Mouse (Mus musculus): ENCODE data around the gene Pias4. TPM values are rescaled to one million over a fixed set of nuclear protein-coding genes. Genes with fewer than 3 reads are reported as not detected.

The Pias4 gene
- polyA plus RNA-seq, 1 experiment, result 13.4 TPM

DNA sequence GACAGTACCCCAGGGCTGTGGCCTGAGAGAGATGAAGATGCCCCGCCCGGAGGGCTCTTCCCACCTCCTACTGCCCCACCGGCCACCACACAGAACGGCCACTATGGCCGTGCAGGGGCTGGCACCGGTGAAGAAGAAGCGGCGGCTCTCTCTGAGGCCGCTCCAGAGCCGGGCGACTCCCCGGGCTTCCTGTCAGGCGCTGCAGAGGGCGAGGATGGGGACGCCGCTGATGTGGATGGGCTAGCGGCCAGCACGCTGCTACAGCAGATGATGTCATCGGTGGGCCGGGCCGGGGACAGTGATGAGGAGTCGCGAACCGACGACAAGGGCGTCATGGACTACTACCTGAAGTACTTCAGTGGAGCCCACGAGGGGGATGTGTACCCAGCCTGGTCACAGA lies 23.1 kb downstream of the Pias4 start:
- Histone ChIP-seq H3K4me1 (ENCODE audit: control insufficient read depth) (peaks cover 80% of the 10 kb centered on the region), H3K36me3 (ENCODE audit: control insufficient read depth) (peaks cover 100% of the 10 kb centered on the region), H3K27me3 (ENCODE audit: control insufficient read depth) (peaks cover 6% of the 10 kb centered on the region; the same call in 1 of the 2 replicates), H3K9me3 (ENCODE audit: control insufficient read depth, low read length) (peaks cover 65% of the 10 kb centered on the region), H3K4me3 (replicated peaks) (no peak overlapping the region)
- TF ChIP-seq TAL1 (IDR thresholded peaks at IDR 0.05; ENCODE audit: low read length) (no peak), GATA1 (IDR thresholded peaks at IDR 0.05; ENCODE audit: low read length) (no peak)

DNA sequence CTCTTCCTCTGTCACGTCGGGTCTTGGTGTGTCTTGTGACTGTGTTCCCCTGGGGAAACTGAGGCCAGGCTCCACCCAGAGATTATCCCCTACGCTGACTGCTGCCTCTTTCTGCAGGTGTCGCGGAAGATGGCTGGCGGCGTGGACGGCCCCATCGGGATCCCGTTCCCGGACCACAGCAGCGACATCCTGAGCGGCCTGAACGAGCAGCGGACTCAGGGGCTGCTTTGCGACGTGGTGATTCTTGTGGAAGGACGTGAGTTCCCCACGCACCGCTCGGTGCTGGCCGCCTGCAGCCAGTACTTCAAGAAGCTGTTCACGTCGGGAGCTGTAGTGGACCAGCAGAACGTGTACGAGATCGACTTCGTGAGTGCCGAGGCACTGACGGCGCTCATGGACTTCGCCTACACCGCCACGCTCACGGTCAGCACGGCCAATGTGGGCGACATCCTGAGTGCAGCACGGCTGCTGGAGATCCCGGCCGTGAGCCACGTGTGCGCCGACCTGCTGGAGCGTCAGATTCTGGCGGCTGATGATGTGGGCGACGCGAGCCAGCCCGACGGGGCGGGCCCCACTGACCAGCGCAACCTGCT lies 23.8 kb downstream of the Pias4 start:
- no peak for TF ChIP-seq TAL1 (IDR thresholded peaks at IDR 0.05; ENCODE audit: low read length)
- TF ChIP-seq GATA1 (IDR thresholded peaks at IDR 0.05; ENCODE audit: low read length), result no peak
- H3K9me3 ChIP-seq (ENCODE audit: control insufficient read depth, low read length), result peaks cover 63% of the 10 kb centered on the region
- H3K4me1 ChIP-seq (ENCODE audit: control insufficient read depth), result peaks cover 85% of the 10 kb centered on the region
- H3K36me3 ChIP-seq (ENCODE audit: control insufficient read depth), result peaks cover 100% of the 10 kb centered on the region
- H3K4me3 ChIP-seq (replicated peaks), result no peak overlapping the region
- peaks cover 6% of the 10 kb centered on the region; the same call in 1 of the 2 replicates for H3K27me3 ChIP-seq (ENCODE audit: control insufficient read depth)

DNA sequence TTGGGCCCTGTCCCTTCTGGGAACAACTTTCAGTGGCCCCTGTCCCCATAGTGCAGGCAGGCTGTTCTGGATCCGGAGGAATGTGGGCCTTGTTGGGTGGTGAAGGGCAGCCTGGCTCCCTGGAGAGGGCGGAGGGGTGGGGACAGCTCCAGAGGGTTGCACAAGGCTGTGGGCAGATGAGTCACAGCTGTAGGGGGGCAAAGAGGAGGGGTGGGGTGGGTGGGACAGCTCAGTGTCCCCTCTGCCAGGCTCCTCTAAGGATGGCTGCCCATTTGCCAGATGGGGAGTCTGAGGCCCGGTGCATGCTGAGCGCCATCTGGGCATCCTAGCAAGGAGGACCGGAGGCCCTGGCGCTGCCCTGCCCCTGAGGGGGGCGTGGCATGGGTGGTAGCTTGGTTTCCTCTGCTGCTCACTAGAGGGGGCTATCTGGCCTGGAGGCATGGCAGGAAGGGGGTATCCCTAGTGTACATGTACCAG lies 24.5 kb downstream of the Pias4 start:
- H3K36me3 ChIP-seq (ENCODE audit: control insufficient read depth), result peaks cover 100% of the 10 kb centered on the region
- no peak overlapping the region for H3K4me3 ChIP-seq (replicated peaks)
- peaks cover 93% of the 10 kb centered on the region for H3K4me1 ChIP-seq (ENCODE audit: control insufficient read depth)
- peaks cover 56% of the 10 kb centered on the region for H3K9me3 ChIP-seq (ENCODE audit: control insufficient read depth, low read length)
- TF ChIP-seq TAL1 (IDR thresholded peaks at IDR 0.05; ENCODE audit: low read length) (no peak), GATA1 (IDR thresholded peaks at IDR 0.05; ENCODE audit: low read length) (no peak)
- peaks cover 6% of the 10 kb centered on the region; the same call in 1 of the 2 replicates for H3K27me3 ChIP-seq (ENCODE audit: control insufficient read depth)

DNA sequence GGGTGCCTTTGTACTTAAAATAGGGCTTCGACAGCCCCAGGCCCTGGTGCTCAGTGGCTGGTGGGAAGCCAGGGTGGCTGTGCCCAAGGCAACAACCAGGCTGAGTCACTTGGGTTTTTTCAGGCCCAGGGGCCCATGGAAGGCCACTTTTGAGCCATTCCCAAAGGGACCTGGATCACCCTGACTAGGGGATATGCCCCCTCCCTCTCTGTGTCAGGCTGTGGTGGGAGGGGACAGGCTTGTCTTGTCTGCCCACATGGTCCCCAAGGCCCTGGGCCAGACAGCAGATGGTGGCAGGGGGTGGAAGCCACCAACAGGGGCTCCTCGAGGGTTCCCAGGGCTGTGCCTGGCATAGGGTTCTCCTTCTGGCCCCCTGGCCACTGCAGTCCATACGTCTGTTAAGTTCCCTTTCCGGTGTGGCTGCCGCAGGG lies 25.2 kb downstream of the Pias4 start:
- no peak overlapping the region for H3K4me3 ChIP-seq (replicated peaks)
- TF ChIP-seq TAL1 (IDR thresholded peaks at IDR 0.05; ENCODE audit: low read length) (no peak), GATA1 (IDR thresholded peaks at IDR 0.05; ENCODE audit: low read length) (no peak)
- peaks cover 91% of the 10 kb centered on the region for H3K4me1 ChIP-seq (ENCODE audit: control insufficient read depth)

DNA sequence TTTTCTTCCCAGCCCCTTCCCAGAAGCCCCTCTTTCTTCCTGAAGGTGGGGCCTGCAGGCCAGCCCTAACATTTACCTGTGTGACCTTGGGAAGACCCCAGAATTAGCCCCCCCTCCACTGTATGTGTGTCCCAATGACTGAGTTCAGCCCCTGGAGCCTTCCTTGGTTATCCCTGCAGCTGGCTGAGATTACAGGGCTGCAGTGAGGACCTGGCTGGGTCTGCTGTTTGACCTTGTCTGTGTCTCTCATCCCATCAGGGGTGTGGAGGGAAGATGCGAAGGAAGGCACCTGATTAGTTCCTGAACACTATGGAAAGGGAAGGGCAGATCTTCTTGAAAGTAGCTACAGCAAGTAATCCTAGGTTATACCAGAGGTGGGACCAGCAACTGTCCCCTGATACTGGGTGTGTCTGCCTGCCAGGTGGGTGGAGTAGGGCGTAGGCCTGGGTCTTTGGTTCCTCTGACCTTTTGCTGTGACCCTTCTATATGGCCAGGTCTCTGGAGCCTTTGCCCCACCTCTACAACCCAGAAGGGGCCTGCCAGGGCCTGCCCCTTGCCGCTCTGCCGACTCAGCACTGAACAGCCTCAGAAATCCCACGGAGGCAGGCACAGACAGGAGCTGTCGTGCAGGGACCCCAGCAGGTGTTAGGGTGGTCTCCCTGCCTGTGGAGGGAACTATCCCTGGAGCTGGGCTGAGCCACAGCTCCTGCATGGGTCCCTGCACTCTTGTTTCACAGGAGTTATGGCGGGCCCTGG lies 26.1 kb downstream of the Pias4 start:
- peaks cover 40% of the 10 kb centered on the region for H3K9me3 ChIP-seq (ENCODE audit: control insufficient read depth, low read length)
- H3K36me3 ChIP-seq (ENCODE audit: control insufficient read depth), result peaks cover 87% of the 10 kb centered on the region
- H3K4me1 ChIP-seq (ENCODE audit: control insufficient read depth), result peaks cover 85% of the 10 kb centered on the region
- H3K27me3 ChIP-seq (ENCODE audit: control insufficient read depth), result no peaks in the 10 kb centered on the region; the same call in 1 of the 2 replicates
- no peak for TF ChIP-seq GATA1 (IDR thresholded peaks at IDR 0.05; ENCODE audit: low read length)
- no peak for TF ChIP-seq TAL1 (IDR thresholded peaks at IDR 0.05; ENCODE audit: low read length)
- peak overlapping the region; percentile 89 for H3K4me3 ChIP-seq (replicated peaks)

More for the DNA sequence above, 25.2 kb downstream of the Pias4 start:
- Histone ChIP-seq H3K36me3 (ENCODE audit: control insufficient read depth) (peaks cover 97% of the 10 kb centered on the region), H3K9me3 (ENCODE audit: control insufficient read depth, low read length) (peaks cover 50% of the 10 kb centered on the region), H3K27me3 (ENCODE audit: control insufficient read depth) (no peaks in the 10 kb centered on the region; the same call in 1 of the 2 replicates)

DNA sequence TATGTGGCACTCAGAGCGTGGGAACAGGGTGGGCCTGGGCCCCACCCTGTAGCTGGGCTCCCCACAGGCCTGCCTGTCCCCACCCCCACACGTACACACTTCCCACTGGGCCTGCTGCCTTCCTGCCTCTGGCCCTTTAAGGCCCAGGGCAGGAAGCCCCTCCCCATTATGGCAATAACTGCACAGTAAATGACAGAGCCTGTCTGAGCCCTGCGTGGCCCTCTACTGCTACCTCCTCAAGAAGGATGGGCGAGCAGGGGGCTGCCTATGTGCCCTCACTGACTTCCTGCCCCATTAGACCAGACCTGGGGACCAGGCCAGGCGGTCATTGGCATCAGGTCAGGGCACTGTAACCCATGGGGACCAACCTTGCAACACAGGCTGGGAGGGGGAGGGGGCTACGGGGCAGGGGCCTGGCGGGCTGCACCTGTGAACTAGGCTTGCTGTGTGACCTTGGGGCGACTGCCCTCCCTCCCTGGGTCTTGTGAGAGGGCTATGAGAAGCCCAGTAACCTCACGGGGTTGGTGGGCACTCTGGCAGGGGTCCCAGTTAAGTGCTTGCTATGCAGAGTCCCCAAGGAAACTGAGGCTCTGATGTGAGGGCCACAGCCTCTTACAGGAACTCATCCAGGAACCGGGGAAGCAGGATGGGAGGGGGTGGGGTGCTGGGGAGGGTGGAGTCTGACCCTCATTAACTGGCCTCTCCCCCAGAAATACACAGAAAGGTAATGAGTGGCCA lies 26.8 kb downstream of the Pias4 start:
- Histone ChIP-seq H3K4me1 (ENCODE audit: control insufficient read depth) (peaks cover 78% of the 10 kb centered on the region), H3K4me3 (replicated peaks) (peak overlapping the region; percentile 89), H3K36me3 (ENCODE audit: control insufficient read depth) (peaks cover 80% of the 10 kb centered on the region), H3K9me3 (ENCODE audit: control insufficient read depth, low read length) (peaks cover 34% of the 10 kb centered on the region), H3K27me3 (ENCODE audit: control insufficient read depth) (no peaks in the 10 kb centered on the region; the same call in 1 of the 2 replicates)
- TF ChIP-seq TAL1 (IDR thresholded peaks at IDR 0.05; ENCODE audit: low read length), result no peak
- no peak for TF ChIP-seq GATA1 (IDR thresholded peaks at IDR 0.05; ENCODE audit: low read length)

DNA sequence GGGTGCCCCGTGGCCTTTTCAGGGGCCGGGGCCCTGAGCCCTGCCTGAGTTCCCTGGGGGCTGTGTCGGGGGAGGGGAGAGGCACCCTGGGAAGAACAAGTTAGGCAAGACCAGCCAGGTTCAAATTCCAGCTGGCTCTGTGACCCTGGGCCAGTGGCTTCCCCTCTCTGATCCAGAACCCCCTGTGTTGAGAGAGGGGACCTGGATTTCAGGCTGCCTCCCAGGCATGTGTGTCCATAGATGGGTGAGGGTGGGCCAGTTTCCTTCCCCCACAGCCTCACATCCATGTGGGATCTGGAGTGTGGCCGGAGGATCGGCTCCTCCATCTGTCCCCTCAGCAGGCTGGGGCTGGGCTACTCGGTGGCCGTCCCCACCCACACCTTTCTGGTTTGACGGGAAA lies 27.7 kb downstream of the Pias4 start:
- Histone ChIP-seq H3K27me3 (ENCODE audit: control insufficient read depth) (no peaks in the 10 kb centered on the region; the same call in 1 of the 2 replicates), H3K9me3 (ENCODE audit: control insufficient read depth, low read length) (peaks cover 26% of the 10 kb centered on the region), H3K4me1 (ENCODE audit: control insufficient read depth) (peaks cover 78% of the 10 kb centered on the region), H3K4me3 (replicated peaks) (peak overlapping the region; percentile 89), H3K36me3 (ENCODE audit: control insufficient read depth) (peaks cover 71% of the 10 kb centered on the region)
- no peak for TF ChIP-seq TAL1 (IDR thresholded peaks at IDR 0.05; ENCODE audit: low read length)
- TF ChIP-seq GATA1 (IDR thresholded peaks at IDR 0.05; ENCODE audit: low read length), result no peak

DNA sequence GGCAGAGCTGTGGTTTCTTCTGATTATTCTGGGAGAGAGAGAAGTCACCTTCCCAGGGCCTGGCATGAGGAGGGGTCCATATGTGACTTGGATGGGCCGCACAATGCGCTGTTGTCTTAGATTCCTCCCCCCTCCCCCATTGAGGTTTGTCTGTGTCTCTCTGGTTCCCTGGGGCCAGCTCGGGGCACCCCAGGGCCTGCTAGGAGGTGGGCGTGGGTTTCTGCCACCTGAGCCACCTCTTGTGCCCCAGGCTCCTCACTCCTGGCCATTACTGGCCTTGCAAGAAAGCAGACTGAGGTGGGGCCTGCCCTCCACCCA lies 28.2 kb downstream of the Pias4 start:
- Histone ChIP-seq H3K4me1 (ENCODE audit: control insufficient read depth) (peaks cover 78% of the 10 kb centered on the region), H3K27me3 (ENCODE audit: control insufficient read depth) (no peaks in the 10 kb centered on the region; the same call in 1 of the 2 replicates), H3K36me3 (ENCODE audit: control insufficient read depth) (peaks cover 66% of the 10 kb centered on the region), H3K4me3 (replicated peaks) (peak overlapping the region; percentile 89), H3K9me3 (ENCODE audit: control insufficient read depth, low read length) (peaks cover 21% of the 10 kb centered on the region)
- no peak for TF ChIP-seq GATA1 (IDR thresholded peaks at IDR 0.05; ENCODE audit: low read length)
- TF ChIP-seq TAL1 (IDR thresholded peaks at IDR 0.05; ENCODE audit: low read length), result no peak
